Mouse (Mus musculus) kidney, postnatal 14 days (tissue): Measurements from ENCODE around the gene Olfr680-ps1.
"Not testable (repeated sequence)": the region's sequence is repeated elsewhere in the genome, so short reads cannot be mapped to it uniquely, and the experiment has no call there.

Experiments
- DNase-seq: peaks from one replicate; pipeline ENCODE4 v3.0.0; 2022; ENCODE audit warnings: mixed read lengths

Gene Olfr680-ps1

DNA sequence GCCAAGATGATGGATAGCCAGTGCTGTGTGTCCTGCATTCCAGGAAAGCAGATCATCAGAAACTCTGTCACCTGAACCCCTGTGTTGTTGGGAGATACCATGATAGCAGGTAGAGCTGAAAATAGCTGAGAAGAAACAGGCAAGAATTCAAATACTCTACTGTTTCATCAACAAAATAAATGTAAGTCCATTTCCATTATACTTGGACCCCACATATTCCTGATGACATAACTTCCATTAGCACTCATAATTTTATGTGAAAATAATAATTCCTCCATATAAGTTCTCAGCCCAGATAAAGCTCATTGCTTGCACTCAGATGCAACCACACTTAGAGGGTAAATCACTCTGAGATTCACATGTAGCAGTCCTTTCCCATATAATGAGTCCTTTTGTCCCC is at the start of gene Olfr680-ps1:
TSS of gene Olfr680-ps1 (minus strand) at position 101 of the 400 bp plus-strand sequence.
- not testable (repeated sequence) for DNase-seq

DNA sequence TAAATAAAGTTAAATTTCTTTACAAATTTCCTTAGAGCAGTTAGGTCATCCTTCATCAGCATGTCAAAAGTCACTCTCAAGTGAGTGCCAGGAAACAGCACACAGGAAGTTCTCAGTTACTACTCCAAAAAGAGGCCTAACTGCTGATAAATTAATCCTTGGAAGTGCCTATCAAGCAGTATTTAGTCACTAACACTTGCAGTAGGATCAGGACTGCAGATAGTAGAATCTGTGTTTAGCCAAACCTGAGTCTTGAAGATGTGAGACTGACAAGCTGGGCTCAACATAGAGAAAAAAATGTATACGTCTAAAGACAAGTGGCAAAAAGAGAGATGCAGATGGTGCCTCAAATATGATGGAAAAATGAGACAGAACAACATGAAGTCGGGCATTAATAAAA is 48.7 kb upstream of the Olfr680-ps1 start:
- DNase-seq = no peak

DNA sequence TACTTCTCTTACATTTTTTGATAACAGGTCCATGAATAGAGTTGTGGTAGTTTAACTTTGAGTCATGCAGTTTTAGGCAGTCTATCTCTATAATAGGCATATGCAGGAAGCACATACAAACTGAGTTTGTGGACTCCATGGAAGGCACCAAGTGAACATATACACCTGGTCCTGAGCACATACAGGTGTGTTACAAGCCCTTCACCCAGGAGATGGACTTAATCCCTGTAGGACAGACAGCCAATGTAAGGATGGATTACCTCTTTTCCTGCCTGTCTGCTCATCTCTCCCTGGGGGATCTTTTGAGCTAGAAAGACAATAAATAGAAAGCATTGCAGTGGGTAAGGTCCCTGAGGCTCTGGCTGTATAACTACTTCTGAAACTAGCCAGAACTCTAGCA is 23.9 kb upstream of the Olfr680-ps1 start, which contains the start of gene Olfr681:
TSS of gene Olfr681 (plus strand) at position 301 of the 400 bp plus-strand sequence.
- no peak for DNase-seq

- DNase-seq = no peak
These were observed 11.7 kb downstream of the Olfr680-ps1 start, which contains the start of gene Olfr679 for GRCm38 (mm10) chr7:105080905-105081304. Gene Olfr679, plus strand, starts transcription at chr7:105081205.

DNA sequence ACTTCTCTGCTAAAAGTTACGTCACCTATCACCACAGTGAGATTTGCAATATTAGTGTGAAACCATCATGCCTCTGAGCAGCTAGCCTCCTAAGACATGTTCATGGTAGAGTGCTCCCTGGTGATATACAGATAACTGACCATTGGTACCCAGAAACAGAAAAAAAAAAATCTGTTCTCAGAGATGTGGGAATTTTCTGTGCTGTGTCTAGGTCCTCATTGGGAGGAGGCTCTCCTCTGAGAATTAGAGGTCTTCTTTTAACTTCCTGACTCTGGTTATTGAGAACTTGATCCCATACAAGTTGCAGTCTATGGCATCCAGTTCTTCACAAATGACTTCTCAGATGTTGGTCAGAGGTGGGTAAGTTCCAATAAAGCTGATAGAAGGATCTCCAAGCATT is 28.4 kb downstream of the Olfr680-ps1 start, which contains the start of gene Olfr678:
TSS of gene Olfr678 (plus strand) at position 301 of the 400 bp plus-strand sequence.
- no peak for DNase-seq

GRCm38 (mm10) chr7:105058951-105059350 is 33.7 kb downstream of the Olfr680-ps1 start:
- no peak for DNase-seq
